Mouse (Mus musculus): ENCODE data around the gene Mical3. TPM values are rescaled to one million over a fixed set of nuclear protein-coding genes. Genes with fewer than 3 reads are reported as not detected.
A peak's percentile ranks its signal among the peaks of the same experiment; 100 is the strongest.

Mical3 gene
- total and polyA plus RNA-seq, 2 experiments = 5.8 to 7.9 TPM

DNA sequence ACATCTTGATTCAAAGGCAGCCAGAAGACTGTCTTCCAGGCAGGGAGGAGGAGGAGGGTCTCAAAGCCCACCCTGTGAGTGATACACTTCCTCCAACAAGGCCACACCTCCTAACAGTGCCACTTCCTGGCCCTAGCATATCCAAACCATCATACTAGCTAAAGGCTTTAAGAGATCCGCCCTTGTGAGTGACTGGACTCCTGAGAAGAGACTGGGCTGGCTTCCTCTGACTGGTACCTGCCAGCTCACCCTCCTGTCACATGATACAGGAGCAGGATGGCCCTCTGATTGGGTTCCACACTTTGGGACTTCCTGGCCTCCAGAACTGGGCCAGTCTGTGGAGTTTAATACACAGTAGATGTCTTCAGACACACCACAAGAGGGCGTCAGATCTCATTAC, 58.2 kb downstream of the Mical3 start:
- Histone ChIP-seq H3K9ac (ENCODE audit: low read depth, low read length) (no peak overlapping the region), H3K36me3 (ENCODE audit: control insufficient read depth, insufficient read depth, low read length) (no peaks in the 10 kb centered on the region), H3K4me1 (ENCODE audit: control insufficient read depth, insufficient read depth, low read length) (peaks cover 12% of the 10 kb centered on the region; the same call in 1 of the 2 replicates), H3K4me3 (ENCODE audit: insufficient read depth, low read depth, low read length) (no peak overlapping the region), H3K27ac (replicated peaks; ENCODE audit: insufficient read depth, low read depth, low read length) (no peak overlapping the region), H3K27me3 (ENCODE audit: control insufficient read depth, insufficient read depth, low read length) (no peaks in the 10 kb centered on the region), H3K79me2 (ENCODE audit: control insufficient read depth, insufficient read depth, low read length) (peaks cover 54% of the 10 kb centered on the region)
- 87% methylated on average over 2 of the region's 2 CpGs for WGBS
- TF ChIP-seq POLR2A (IDR thresholded peaks at IDR 0.05; ENCODE audit: extremely low read depth, insufficient read depth, low read length) = no peak
- no peak for TF ChIP-seq CTCF (IDR thresholded peaks at IDR 0.05; ENCODE audit: low read depth, low read length)
- no peak for DNase-seq (ENCODE audit: extremely low read depth, low read depth, low spot score)

DNA sequence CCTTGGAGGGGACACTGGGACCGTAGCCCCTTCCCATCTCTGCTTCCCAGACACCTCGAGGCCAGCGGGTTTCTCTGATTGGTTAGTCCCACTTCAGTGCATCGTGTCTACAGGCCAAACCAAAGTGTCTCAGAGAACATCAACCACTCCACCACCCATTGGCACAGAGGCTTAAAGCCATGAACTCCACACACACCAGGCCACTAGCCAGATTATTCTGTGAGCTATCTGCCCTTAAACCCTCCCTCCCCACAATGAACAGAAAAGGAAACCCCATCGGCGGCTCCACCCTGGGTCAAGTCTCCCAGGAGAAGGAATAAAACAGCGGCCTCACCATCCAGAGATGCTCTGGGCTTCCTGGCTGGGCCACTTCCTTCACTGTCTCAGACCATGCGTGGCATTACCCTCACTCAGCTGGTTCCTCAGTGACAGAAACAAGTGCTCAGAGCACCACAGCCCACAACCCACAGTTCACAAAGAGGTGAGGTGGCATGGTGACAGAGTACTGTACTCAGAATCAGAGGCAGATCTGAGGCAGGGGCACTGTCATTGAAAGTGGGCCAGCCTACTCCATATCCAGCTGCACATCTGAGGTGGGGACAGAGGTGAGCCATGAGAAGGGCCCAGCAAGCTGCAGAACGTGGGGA, 60.1 kb downstream of the Mical3 start:
- no peak for TF ChIP-seq POLR2A (IDR thresholded peaks at IDR 0.05; ENCODE audit: extremely low read depth, insufficient read depth, low read length)
- no peak for TF ChIP-seq CTCF (IDR thresholded peaks at IDR 0.05; ENCODE audit: low read depth, low read length)
- peaks cover 12% of the 10 kb centered on the region; the same call in 1 of the 2 replicates for H3K4me1 ChIP-seq (ENCODE audit: control insufficient read depth, insufficient read depth, low read length)
- H3K36me3 ChIP-seq (ENCODE audit: control insufficient read depth, insufficient read depth, low read length) = no peaks in the 10 kb centered on the region
- WGBS = 58% methylated on average over 9 of the region's 9 CpGs
- no peak overlapping the region for H3K9ac ChIP-seq (ENCODE audit: low read depth, low read length)
- H3K79me2 ChIP-seq (ENCODE audit: control insufficient read depth, insufficient read depth, low read length) = peaks cover 57% of the 10 kb centered on the region
- H3K27me3 ChIP-seq (ENCODE audit: control insufficient read depth, insufficient read depth, low read length) = no peaks in the 10 kb centered on the region
- no peak overlapping the region for H3K27ac ChIP-seq (replicated peaks; ENCODE audit: insufficient read depth, low read depth, low read length)
- peak; percentile 63 for DNase-seq (ENCODE audit: extremely low read depth, low read depth, low spot score)
- no peak overlapping the region for H3K4me3 ChIP-seq (ENCODE audit: insufficient read depth, low read depth, low read length)

DNA sequence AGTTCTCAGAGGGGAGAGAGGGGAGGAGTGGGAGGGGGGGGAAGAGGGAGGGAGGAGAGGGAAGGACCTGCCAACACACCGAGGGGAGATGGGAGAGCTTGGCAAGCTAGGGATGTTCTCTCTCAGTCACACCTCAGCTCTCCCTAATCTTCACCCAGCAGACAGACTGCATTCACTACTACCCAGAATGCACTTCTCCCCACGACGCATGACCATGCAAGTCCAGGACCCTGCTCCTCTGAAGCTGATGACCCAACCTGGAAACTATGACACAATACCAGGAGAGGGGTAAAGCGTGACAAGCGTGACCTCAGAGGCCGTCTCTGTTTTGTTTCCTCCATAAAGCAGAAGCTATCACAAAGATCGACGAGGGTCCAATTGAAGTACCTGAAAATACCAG, 61.6 kb downstream of the Mical3 start:
- Histone ChIP-seq H3K9ac (ENCODE audit: low read depth, low read length) (no peak overlapping the region), H3K4me1 (ENCODE audit: control insufficient read depth, insufficient read depth, low read length) (peaks cover 22% of the 10 kb centered on the region), H3K79me2 (ENCODE audit: control insufficient read depth, insufficient read depth, low read length) (peaks cover 63% of the 10 kb centered on the region), H3K27ac (replicated peaks; ENCODE audit: insufficient read depth, low read depth, low read length) (no peak overlapping the region), H3K36me3 (ENCODE audit: control insufficient read depth, insufficient read depth, low read length) (no peaks in the 10 kb centered on the region), H3K4me3 (ENCODE audit: insufficient read depth, low read depth, low read length) (no peak overlapping the region), H3K27me3 (ENCODE audit: control insufficient read depth, insufficient read depth, low read length) (no peaks in the 10 kb centered on the region)
- WGBS = 59% methylated on average over 8 of the region's 8 CpGs
- TF ChIP-seq CTCF (IDR thresholded peaks at IDR 0.05; ENCODE audit: low read depth, low read length) = no peak
- no peak for TF ChIP-seq POLR2A (IDR thresholded peaks at IDR 0.05; ENCODE audit: extremely low read depth, insufficient read depth, low read length)
- no peak for DNase-seq (ENCODE audit: extremely low read depth, low read depth, low spot score)

DNA sequence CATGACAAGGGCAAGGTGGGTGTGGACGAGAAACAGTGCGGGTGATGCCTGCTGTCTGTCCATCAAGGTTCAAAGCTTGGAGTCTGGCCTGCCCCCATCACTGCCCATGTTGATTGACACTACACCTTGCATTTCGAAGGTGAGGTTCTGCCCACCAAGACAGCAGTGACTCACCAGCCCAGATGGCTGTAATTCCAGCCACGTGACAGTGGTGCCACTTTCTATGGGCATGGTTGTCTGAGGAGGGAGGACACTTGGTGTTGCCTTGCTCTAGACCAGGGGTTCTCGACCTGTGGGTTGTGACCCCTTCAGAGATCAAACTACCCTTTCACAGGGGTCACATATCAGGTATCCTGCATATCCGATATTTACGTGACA, 62.7 kb downstream of the Mical3 start:
- DNase-seq (ENCODE audit: extremely low read depth, low read depth, low spot score) = no peak
- Histone ChIP-seq H3K9ac (ENCODE audit: low read depth, low read length) (no peak overlapping the region), H3K79me2 (ENCODE audit: control insufficient read depth, insufficient read depth, low read length) (peaks cover 64% of the 10 kb centered on the region), H3K4me3 (ENCODE audit: insufficient read depth, low read depth, low read length) (no peak overlapping the region), H3K27me3 (ENCODE audit: control insufficient read depth, insufficient read depth, low read length) (no peaks in the 10 kb centered on the region), H3K27ac (replicated peaks; ENCODE audit: insufficient read depth, low read depth, low read length) (no peak overlapping the region), H3K4me1 (ENCODE audit: control insufficient read depth, insufficient read depth, low read length) (peaks cover 26% of the 10 kb centered on the region), H3K36me3 (ENCODE audit: control insufficient read depth, insufficient read depth, low read length) (no peaks in the 10 kb centered on the region)
- 88% methylated on average over 7 of the region's 7 CpGs for WGBS
- TF ChIP-seq CTCF (IDR thresholded peaks at IDR 0.05; ENCODE audit: low read depth, low read length) = no peak
- no peak for TF ChIP-seq POLR2A (IDR thresholded peaks at IDR 0.05; ENCODE audit: extremely low read depth, insufficient read depth, low read length)

DNA sequence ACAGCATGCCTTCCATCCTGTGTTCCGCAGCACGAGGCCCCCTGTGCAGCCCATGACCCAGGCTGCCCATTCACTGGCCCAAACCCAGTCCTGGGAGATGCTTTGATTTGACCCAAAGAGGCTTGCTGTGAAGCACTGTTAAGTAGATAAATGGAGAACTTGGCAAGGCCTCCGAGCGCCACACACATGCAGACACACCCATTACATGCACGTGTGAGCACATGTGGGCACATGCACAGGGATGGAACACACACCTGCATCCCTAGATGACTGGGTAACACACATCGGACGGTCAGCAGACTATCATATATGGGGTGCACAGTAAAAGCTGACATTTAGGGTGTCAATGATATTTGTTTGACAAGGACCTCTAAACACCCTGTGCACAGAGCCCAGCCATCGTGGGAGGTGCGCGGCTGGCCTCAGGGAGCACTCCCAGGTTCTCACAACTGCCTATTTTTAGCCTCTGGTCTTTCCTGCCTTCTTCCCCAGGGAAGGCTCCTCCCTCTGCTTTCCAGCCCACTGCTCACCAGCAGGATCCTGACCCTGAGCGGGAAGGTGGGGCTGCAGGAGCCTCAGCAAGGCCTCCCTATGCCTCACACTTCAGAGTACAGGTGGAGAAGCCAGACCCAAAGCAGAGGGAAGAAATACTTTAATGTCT, 63.2 kb downstream of the Mical3 start:
- no peak for DNase-seq (ENCODE audit: extremely low read depth, low read depth, low spot score)

DNA sequence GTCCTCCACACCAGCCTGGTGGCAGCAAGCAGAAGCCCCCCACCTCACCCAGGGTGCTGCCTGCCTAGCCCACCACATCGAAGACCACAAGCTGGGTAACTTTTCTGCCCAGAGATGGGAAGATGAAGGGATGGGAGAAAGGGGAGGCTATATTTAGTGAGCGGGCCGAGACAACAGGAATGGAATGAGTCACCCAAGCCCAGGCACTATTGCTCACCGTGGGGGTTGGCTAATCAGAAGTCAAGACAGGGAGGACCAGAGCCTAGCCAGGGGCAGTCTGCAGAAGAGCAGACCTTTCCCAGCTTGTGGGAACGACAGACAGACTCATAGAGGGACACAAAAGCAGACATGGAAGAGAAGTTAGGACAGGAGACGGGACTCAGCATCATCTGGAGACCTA, 64.0 kb downstream of the Mical3 start:
- DNase-seq (ENCODE audit: extremely low read depth, low read depth, low spot score) = no peak
- Histone ChIP-seq H3K36me3 (ENCODE audit: control insufficient read depth, insufficient read depth, low read length) (no peaks in the 10 kb centered on the region), H3K27me3 (ENCODE audit: control insufficient read depth, insufficient read depth, low read length) (no peaks in the 10 kb centered on the region), H3K27ac (replicated peaks; ENCODE audit: insufficient read depth, low read depth, low read length) (no peak overlapping the region), H3K9ac (ENCODE audit: low read depth, low read length) (no peak overlapping the region), H3K4me1 (ENCODE audit: control insufficient read depth, insufficient read depth, low read length) (peaks cover 26% of the 10 kb centered on the region), H3K79me2 (ENCODE audit: control insufficient read depth, insufficient read depth, low read length) (peaks cover 72% of the 10 kb centered on the region), H3K4me3 (ENCODE audit: insufficient read depth, low read depth, low read length) (no peak overlapping the region)
- 60% methylated on average over 6 of the region's 6 CpGs for WGBS
- no peak for TF ChIP-seq POLR2A (IDR thresholded peaks at IDR 0.05; ENCODE audit: extremely low read depth, insufficient read depth, low read length)
- no peak for TF ChIP-seq CTCF (IDR thresholded peaks at IDR 0.05; ENCODE audit: low read depth, low read length)

More for the DNA sequence above, 63.2 kb downstream of the Mical3 start:
- no peaks in the 10 kb centered on the region for H3K27me3 ChIP-seq (ENCODE audit: control insufficient read depth, insufficient read depth, low read length)
- 77% methylated on average over 11 of the region's 11 CpGs for WGBS
- H3K4me1 ChIP-seq (ENCODE audit: control insufficient read depth, insufficient read depth, low read length) = peaks cover 26% of the 10 kb centered on the region
- no peak for TF ChIP-seq POLR2A (IDR thresholded peaks at IDR 0.05; ENCODE audit: extremely low read depth, insufficient read depth, low read length)
- TF ChIP-seq CTCF (IDR thresholded peaks at IDR 0.05; ENCODE audit: low read depth, low read length) = no peak
- H3K36me3 ChIP-seq (ENCODE audit: control insufficient read depth, insufficient read depth, low read length) = no peaks in the 10 kb centered on the region
- no peak overlapping the region for H3K4me3 ChIP-seq (ENCODE audit: insufficient read depth, low read depth, low read length)
- H3K9ac ChIP-seq (ENCODE audit: low read depth, low read length) = no peak overlapping the region
- H3K27ac ChIP-seq (replicated peaks; ENCODE audit: insufficient read depth, low read depth, low read length) = no peak overlapping the region
- H3K79me2 ChIP-seq (ENCODE audit: control insufficient read depth, insufficient read depth, low read length) = peaks cover 67% of the 10 kb centered on the region

Data from liver, adult 2 months (tissue).